13 mouse cellular contexts compared by ENCODE assay signal in the genomic region with DNA sequence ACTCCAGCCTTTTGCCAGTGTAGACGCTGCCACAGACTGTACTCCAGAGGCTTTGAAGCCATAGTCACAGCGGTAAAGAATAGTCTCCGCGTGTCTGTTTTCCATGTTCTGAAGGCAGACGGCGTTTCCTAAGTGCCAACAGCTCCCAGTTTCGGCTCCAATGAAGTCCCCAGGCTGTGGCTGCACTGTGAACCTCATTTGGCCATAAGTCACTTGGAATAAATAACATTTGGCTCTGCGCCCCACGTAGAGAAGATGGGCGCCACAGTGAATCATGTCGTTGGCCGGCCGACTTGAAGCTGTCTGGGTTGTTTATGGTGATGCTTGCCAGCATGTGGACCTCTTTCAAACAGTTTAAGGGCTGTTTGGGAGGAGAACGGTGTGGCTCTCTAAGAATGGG.
DNase-seq lines count a peak whose midpoint lies in the region; ATAC-seq and TF ChIP-seq lines count a peak whose summit lies in the region.
"Had no signal": no experiment of that assay in that cellular context is flagged by ENCODE, and none has a peak within 500 bp of the region (broad histone marks: within the 10 kb centered on the region; RNA-seq: fewer than 3 reads in every experiment).

No protein-coding gene starts in this region.

- 53% methylated on average over 14 of the region's 14 CpGs for WGBS in forebrain, postnatal 0 days
- WGBS in forebrain, embryonic 15.5 days: 63% methylated on average over 14 of the region's 14 CpGs
- WGBS in kidney, embryonic 16.5 days: 65% methylated on average over 14 of the region's 14 CpGs
- 48% methylated on average over 14 of the region's 14 CpGs for WGBS in neural tube, embryonic 15.5 days
- 90% methylated on average over 14 of the region's 14 CpGs for WGBS in limb, embryonic 10.5 days

- no peaks in the 10 kb centered on the region for H3K9me3 ChIP-seq in forebrain, postnatal 0 days (ENCODE audit: low read length)
- H3K9me3 ChIP-seq in forebrain, embryonic 15.5 days: no peaks in the 10 kb centered on the region
- H3K9me3 ChIP-seq in kidney, embryonic 16.5 days (ENCODE audit: low read length): peaks cover 3% of the 10 kb centered on the region; the same call in 1 of the 2 replicates
- H3K9me3 ChIP-seq in neural tube, embryonic 15.5 days (replicated peaks): no peaks in the 10 kb centered on the region
- no peaks in the 10 kb centered on the region for H3K9me3 ChIP-seq in limb, embryonic 10.5 days (replicated peaks)

- H3K36me3 ChIP-seq in forebrain, postnatal 0 days (ENCODE audit: insufficient read depth): no peaks in the 10 kb centered on the region
- H3K36me3 ChIP-seq in forebrain, embryonic 15.5 days: no peaks in the 10 kb centered on the region
- no peaks in the 10 kb centered on the region for H3K36me3 ChIP-seq in kidney, embryonic 16.5 days (ENCODE audit: insufficient read depth, low read length)
- no peaks in the 10 kb centered on the region for H3K36me3 ChIP-seq in neural tube, embryonic 15.5 days
- no peaks in the 10 kb centered on the region for H3K36me3 ChIP-seq in limb, embryonic 10.5 days

- no peak overlapping the region for H3K4me3 ChIP-seq in forebrain, postnatal 0 days (ENCODE audit: low read depth, low read length)
- no peak overlapping the region for H3K4me3 ChIP-seq in forebrain, embryonic 15.5 days
- H3K4me3 ChIP-seq in kidney, embryonic 16.5 days (ENCODE audit: low read length): no peak overlapping the region
- H3K4me3 ChIP-seq in neural tube, embryonic 15.5 days (replicated peaks): no peak overlapping the region
- H3K4me3 ChIP-seq in limb, embryonic 10.5 days: no peak overlapping the region

- H3K4me1 ChIP-seq in forebrain, postnatal 0 days (ENCODE audit: insufficient read depth): no peaks in the 10 kb centered on the region
- no peaks in the 10 kb centered on the region for H3K4me1 ChIP-seq in forebrain, embryonic 15.5 days
- no peaks in the 10 kb centered on the region for H3K4me1 ChIP-seq in kidney, embryonic 16.5 days (ENCODE audit: insufficient read depth, low read length)
- 0 out of 2 replicates have a peak, but pooled peaks cover 6% of the 10 kb centered on the region for H3K4me1 ChIP-seq in neural tube, embryonic 15.5 days
- peaks cover 15% of the 10 kb centered on the region; the same call in 1 of the 2 replicates for H3K4me1 ChIP-seq in limb, embryonic 10.5 days

- H3K9ac ChIP-seq in forebrain, postnatal 0 days: no peak overlapping the region
- no peak overlapping the region for H3K9ac ChIP-seq in forebrain, embryonic 15.5 days (replicated peaks)
- no peak overlapping the region for H3K9ac ChIP-seq in kidney, embryonic 16.5 days (replicated peaks; ENCODE audit: low read length)
- H3K9ac ChIP-seq in neural tube, embryonic 15.5 days (replicated peaks): no peak overlapping the region

- no peak for TF ChIP-seq CTCF in forebrain, postnatal 0 days (IDR thresholded peaks at IDR 0.05; ENCODE audit: low read depth)

- H3K27ac ChIP-seq in forebrain, postnatal 0 days (ENCODE audit: low read depth, low read length): no peak overlapping the region
- H3K27ac ChIP-seq in forebrain, embryonic 15.5 days (replicated peaks): no peak overlapping the region
- 0 out of 2 replicates have a peak overlapping the region, but pooled peaks have one; percentile 15 for H3K27ac ChIP-seq in kidney, embryonic 16.5 days (ENCODE audit: low read length)
- no peak overlapping the region for H3K27ac ChIP-seq in neural tube, embryonic 15.5 days (replicated peaks)
- no peak overlapping the region for H3K27ac ChIP-seq in limb, embryonic 10.5 days
- H3K27ac ChIP-seq: stomach, postnatal 0 days had no signal

- no peak overlapping the region for H3K4me2 ChIP-seq in forebrain, postnatal 0 days (ENCODE audit: low read depth)
- no peak overlapping the region for H3K4me2 ChIP-seq in forebrain, embryonic 15.5 days (replicated peaks)
- no peak overlapping the region for H3K4me2 ChIP-seq in kidney, embryonic 16.5 days (replicated peaks; ENCODE audit: low read depth, low read length)
- H3K4me2 ChIP-seq in neural tube, embryonic 15.5 days: no peak overlapping the region

- ATAC-seq in forebrain, postnatal 0 days: peak; percentile 59
- ATAC-seq in forebrain, embryonic 15.5 days (replicated peaks): no peak
- no peak for ATAC-seq in kidney, embryonic 16.5 days (ENCODE audit: low FRiP score, low TSS enrichment)
- peak; percentile 50 for ATAC-seq in neural tube, embryonic 15.5 days (ENCODE audit: low FRiP score)

- no peaks in the 10 kb centered on the region for H3K27me3 ChIP-seq in forebrain, postnatal 0 days (ENCODE audit: insufficient read depth, low read length)
- H3K27me3 ChIP-seq in forebrain, embryonic 15.5 days: no peaks in the 10 kb centered on the region
- H3K27me3 ChIP-seq in kidney, embryonic 16.5 days (ENCODE audit: insufficient read depth, low read length): no peaks in the 10 kb centered on the region
- H3K27me3 ChIP-seq in neural tube, embryonic 15.5 days (replicated peaks): no peaks in the 10 kb centered on the region
- no peaks in the 10 kb centered on the region for H3K27me3 ChIP-seq in limb, embryonic 10.5 days (ENCODE audit: low read depth, poor library complexity, severe bottlenecking)

- DNase-seq in forebrain, postnatal 0 days: peak; percentile 65
- DNase-seq in kidney, adult 18-20 months: no peak
- DNase-seq in right cerebral cortex, postnatal 10 days (ENCODE audit: low spot score in 2 of 2): peak; percentile 33 to 42
- DNase-seq in right cerebral cortex, adult 18-20 months: no peak
- DNase-seq in limb, embryonic 10.5 days (ENCODE audit: low spot score): no peak
- DNase-seq: cerebellum, adult 2 months; layer of hippocampus, postnatal 36 days; spleen, adult 18-20 months; thymus, postnatal 36 days had no signal

Comparison
In these comparisons a context has a peak if more than half of its experiments do, and no peak if none do; other contexts are left out.
1. ATAC-seq: peak in forebrain, postnatal 0 days (single experiment) and neural tube, embryonic 15.5 days (single experiment); none in forebrain, embryonic 15.5 days (single experiment) and kidney, embryonic 16.5 days (single experiment).
2. DNase-seq: peak in forebrain, postnatal 0 days (single experiment) and right cerebral cortex, postnatal 10 days (2 of 2); none in kidney, adult 18-20 months (single experiment), right cerebral cortex, adult 18-20 months (single experiment) and limb, embryonic 10.5 days (single experiment).